Mouse (Mus musculus) yolk sac, embryonic 10.5 days (tissue): ENCODE results near the gene Fam198a.
"Not testable (repeated sequence)": the region's sequence is repeated elsewhere in the genome, so short reads cannot be mapped to it uniquely, and the experiment has no call there.

Experiments
- DNase-seq: peaks from one replicate; pipeline ENCODE4 v3.0.0-alpha.2; 2017; ENCODE audit warnings: low spot score

Fam198a gene

GRCm38 (mm10) chr9:121982665-121983064 is 31.9 kb downstream of the Fam198a start:
- DNase-seq = no peak

GRCm38 (mm10) chr9:121983504-121983903 is 32.7 kb downstream of the Fam198a start:
- DNase-seq = no peak

- peak; percentile 58 for DNase-seq
Measured at GRCm38 (mm10) chr9:121984465-121985461, 34.0 kb downstream of the Fam198a start.

DNA sequence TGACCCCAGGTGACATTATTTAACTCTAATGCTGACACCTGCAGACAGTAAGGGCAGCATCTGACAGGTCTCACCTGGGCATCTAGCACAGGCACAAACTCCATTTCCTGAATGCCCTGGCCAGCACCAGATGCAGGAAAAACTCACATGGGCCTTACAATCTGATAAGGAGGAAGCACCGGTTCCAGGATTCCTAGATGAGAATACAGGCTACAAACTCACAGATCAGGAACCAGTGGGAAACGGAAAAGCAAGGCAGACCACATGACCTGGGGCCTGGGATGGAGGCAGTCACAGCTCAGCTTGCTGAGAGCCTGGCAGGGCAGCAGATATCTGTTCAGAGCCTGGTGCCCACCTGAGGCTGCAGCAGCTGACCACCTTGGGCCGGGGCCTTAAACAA is 38.1 kb downstream of the Fam198a start:
- DNase-seq = no peak

- DNase-seq = no peak
Measured at GRCm38 (mm10) chr9:121989536-121989935, 38.7 kb downstream of the Fam198a start.

DNA sequence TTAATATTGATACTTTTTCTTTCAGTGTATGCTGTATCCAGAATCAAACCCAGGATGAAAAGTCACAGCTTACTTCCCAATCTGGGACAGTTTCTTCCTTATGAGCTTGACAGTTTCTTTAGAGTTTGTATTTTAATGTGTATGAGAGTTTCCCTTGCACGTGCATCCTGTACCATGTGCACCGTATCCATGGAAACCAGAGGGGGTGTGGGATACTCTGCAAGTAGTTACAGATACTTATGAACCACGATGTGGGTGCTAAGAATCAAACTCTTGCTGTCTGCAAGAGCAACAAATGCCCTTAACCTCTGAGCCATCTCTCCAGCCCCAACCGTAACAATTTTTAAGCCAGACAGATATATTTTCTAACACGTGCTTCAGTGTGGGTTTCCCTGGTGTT is 40.3 kb downstream of the Fam198a start:
- no peak for DNase-seq

GRCm38 (mm10) chr9:121993047-121993446 is 42.3 kb downstream of the Fam198a start:
- DNase-seq = no peak

GRCm38 (mm10) chr9:121995077-121995476 is 44.3 kb downstream of the Fam198a start:
- DNase-seq = no peak

- DNase-seq = peak; percentile 89
Measured at GRCm38 (mm10) chr9:121995508-121996131, 44.8 kb downstream of the Fam198a start.

DNA sequence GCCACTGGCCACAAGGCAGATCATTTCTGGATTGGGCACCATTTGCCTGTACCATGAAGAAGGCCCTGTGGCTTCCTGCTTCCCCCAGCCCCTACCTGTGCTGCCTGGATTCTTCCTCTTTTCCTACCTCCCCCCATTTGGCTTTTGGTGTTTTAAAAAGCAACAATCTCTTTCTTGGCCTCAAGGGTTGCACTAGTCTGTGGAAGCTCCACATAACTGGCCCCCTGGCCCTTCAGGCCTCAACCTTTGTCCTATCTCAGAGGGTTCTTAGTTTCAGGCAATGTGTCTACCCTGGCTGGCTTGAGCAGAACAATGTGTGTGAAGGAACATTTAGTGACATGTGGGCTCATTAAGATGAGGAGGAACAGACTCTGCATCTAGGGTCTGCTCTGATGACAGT is 46.2 kb downstream of the Fam198a start, which contains the start of gene Pomgnt2:
Gene Pomgnt2, minus strand, starts transcription at position 101 of the 400 bp plus-strand sequence.
- no peak for DNase-seq

DNA sequence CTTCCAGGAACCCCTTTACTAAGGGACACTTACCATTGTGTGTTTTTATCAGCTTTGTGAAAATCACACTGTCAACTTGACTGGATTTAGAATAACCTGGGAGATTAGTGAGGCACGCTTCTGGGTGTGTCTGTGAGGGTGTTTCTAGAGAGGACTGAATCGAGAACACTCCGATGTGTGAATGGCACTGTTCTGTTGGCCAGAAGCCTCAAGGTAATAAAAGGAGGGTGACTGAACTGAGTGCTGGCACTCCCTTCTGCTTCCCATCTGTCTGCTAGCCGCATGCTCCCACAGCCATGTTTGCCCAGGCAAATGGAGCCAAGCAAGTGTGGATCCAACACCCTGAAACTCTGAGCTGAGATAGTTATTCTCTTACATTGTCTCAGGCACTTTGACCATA is 47.2 kb downstream of the Fam198a start:
- no peak for DNase-seq

GRCm38 (mm10) chr9:122006175-122006574 is 55.4 kb downstream of the Fam198a start:
- DNase-seq = no peak

- DNase-seq = peak; percentile 41
Measured at GRCm38 (mm10) chr9:122006609-122007008, 55.8 kb downstream of the Fam198a start.

GRCm38 (mm10) chr9:122008876-122009275 is 58.1 kb downstream of the Fam198a start:
- no peak for DNase-seq

DNA sequence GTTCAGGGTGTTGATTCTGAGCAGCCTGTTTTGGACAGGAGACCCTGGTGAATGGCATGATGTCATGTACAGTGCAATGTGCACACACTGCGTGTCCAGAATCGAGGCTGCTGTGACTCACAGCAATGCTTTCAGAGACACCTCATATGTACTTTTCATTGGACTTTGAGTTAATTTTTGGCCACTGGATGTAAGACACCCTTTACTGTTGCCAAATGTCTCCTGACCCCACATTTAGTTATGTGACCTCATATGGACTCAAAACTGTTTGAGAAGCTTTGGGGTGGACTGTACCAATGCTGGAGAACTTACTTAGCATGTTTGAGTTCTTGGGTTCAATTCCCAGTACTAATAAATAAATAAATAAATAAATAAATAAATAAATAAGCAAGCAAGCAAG is 60.0 kb downstream of the Fam198a start:
- DNase-seq = no peak

- no peak for DNase-seq
Measured at GRCm38 (mm10) chr9:122012816-122013215, 62.0 kb downstream of the Fam198a start.

DNA sequence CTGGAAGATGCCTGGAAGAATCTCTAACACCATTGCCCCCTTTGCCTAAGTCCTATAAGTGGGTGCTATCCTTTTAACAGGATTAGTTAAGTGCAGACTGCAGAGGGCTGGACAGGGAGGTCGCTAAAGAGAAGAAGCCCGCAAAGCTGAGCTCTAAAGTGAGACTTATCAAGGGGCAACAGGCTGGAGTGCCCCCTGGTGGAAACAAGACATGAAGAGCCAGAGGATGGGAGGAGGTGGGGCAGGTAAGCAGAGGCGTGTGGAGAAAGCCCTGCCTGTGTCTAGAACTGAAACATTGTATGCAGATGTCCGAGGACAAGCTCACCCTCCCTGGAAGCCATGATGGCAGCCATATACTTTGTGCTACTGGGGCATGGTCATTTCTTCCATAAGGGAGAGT is 62.8 kb downstream of the Fam198a start:
- DNase-seq = no peak

DNA sequence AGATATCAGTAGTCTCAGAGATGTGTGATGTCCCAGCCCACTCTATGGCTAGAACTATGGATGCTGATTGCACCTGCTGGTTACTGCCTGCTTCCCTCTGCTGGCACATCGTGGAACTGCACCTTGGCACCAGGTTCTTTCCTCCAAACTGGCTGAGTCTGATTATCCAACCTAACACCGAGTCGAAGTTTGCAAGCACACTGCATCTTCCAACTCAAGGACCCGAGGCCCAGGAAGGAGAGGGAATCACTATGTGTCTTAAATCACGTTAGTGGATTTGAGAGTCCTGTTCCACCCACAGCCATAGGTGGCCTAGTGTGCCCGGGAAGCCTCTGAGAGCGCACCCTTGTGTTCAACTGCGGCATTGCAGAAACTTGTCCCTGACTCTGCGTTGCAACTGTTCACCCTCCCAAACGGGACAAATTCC is 63.5 kb downstream of the Fam198a start:
- DNase-seq = peak; percentile 45

DNA sequence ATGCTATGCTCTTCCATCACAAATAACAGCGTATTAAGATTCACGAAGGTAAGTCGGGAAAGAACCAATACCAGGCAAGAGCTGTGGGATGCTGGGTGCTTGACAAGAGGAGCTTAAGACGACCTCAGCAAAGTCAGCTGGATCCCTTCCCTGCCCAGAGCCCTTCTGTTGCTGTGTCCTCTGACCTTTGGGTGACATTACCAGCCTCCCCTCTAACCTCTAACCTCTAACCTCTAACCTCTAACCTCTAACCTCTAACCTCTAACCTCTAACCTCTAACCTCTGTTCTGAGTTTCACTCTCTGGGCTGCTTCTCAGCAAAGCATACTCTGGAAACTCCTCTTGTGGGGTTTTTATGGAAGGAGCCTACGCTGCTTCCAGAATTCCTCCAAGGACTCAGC is 67.3 kb downstream of the Fam198a start:
- DNase-seq = no peak

- peak; percentile 22 for DNase-seq
Measured at GRCm38 (mm10) chr9:122018782-122019395, 68.1 kb downstream of the Fam198a start.

DNA sequence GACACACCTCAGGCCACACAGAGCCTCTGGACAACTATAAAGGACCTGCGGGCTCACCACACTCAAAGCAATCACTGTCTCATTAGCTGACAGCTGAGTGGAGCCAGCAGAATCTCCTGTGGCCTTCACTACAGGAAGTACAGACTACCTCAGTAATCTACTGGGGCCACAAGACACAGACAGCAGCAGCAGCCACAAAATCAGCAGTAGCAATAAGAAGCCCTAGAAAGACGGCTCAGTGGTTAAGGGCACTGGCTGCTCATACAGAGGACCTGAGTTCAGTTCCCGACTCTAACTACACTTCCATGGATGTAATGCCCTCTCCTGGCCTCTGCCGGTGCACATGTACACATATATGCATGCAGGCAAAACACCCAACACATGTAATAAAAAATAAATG is 69.5 kb downstream of the Fam198a start:
- no peak for DNase-seq

- DNase-seq = not testable (repeated sequence)
Measured at GRCm38 (mm10) chr9:122021171-122021570, 70.4 kb downstream of the Fam198a start.

DNA sequence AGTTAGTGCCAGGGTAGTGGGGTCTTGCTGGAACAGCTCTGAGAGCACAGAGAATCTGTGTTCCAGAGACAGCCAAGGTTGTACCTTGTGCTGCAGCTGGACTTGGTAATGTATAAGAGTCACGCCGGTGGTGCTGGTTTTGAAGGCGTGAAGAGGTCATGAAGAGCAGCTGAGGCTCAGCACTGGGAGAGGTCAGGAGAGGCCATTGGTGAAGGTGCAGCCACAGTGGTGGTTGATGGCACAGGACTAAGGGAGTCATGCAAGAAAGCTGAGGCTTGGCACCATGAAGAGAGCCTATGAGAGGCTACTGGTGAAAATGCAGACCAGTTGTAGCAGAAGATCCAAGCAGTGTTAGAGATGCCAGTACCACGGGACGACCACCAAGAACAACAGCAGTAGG is 70.8 kb downstream of the Fam198a start:
- no peak for DNase-seq
